8 mouse cellular contexts compared by ENCODE assay signal in genomic region chr7:143015755-143016423, GRCm38 (mm10). TPM values are rescaled to one million over a fixed set of nuclear protein-coding genes. Genes with fewer than 3 reads are reported as not detected.
A peak's percentile ranks its signal among the peaks of the same experiment; 100 is the strongest.
DNase-seq lines count a peak whose midpoint lies in the region; ATAC-seq and TF ChIP-seq lines count a peak whose summit lies in the region.

No protein-coding gene starts in this region.

- intact Hi-C loops in heart, postnatal 25 days (cut with DNase I), result no loop called here

- no peak overlapping the region for H3K4me2 ChIP-seq in midbrain, embryonic 11.5 days
- peak overlapping the region; percentile 41 for H3K4me2 ChIP-seq in lung, embryonic 14.5 days

- peak; percentile 28 for DNase-seq in midbrain, embryonic 11.5 days (ENCODE audit: low spot score, missing footprints)
- no peak for DNase-seq in midbrain, embryonic 10.5 days (ENCODE audit: low spot score)
- peak; percentile 80 for DNase-seq in heart, postnatal 25 days (ENCODE audit: low spot score)
- peak; percentile 79 for DNase-seq in layer of hippocampus, adult 11-12 months (ENCODE audit: low spot score)
- DNase-seq in lung, embryonic 14.5 days, result peak; percentile 93
- peak; percentile 73 to 74 for DNase-seq in right cerebral cortex, postnatal 10 days (ENCODE audit: low spot score in 2 of 2)

- no peaks in the 10 kb centered on the region for H3K27me3 ChIP-seq in midbrain, embryonic 11.5 days (ENCODE audit: control insufficient read depth, insufficient read depth, low read length)
- H3K27me3 ChIP-seq in midbrain, embryonic 10.5 days (ENCODE audit: low read depth, poor library complexity, severe bottlenecking), result no peaks in the 10 kb centered on the region; the same call in 1 of the 2 replicates
- no peaks in the 10 kb centered on the region for H3K27me3 ChIP-seq in lung, embryonic 14.5 days (ENCODE audit: insufficient read depth, low read length)

- no peaks in the 10 kb centered on the region for H3K36me3 ChIP-seq in midbrain, embryonic 11.5 days (ENCODE audit: control insufficient read depth, insufficient read depth, low read length)
- no peaks in the 10 kb centered on the region for H3K36me3 ChIP-seq in midbrain, embryonic 10.5 days
- no peaks in the 10 kb centered on the region for H3K36me3 ChIP-seq in lung, embryonic 14.5 days (ENCODE audit: insufficient read depth)

- H3K9ac ChIP-seq in midbrain, embryonic 11.5 days (ENCODE audit: low read length), result no peak overlapping the region
- H3K9ac ChIP-seq in lung, embryonic 14.5 days, result no peak overlapping the region

- H3K4me3 ChIP-seq in midbrain, embryonic 11.5 days (ENCODE audit: low read depth, low read length), result no peak overlapping the region
- no peak overlapping the region for H3K4me3 ChIP-seq in midbrain, embryonic 10.5 days
- H3K4me3 ChIP-seq in embryonic fibroblast, embryonic 13.5 days (ENCODE audit: insufficient read depth, low read length), result no peak overlapping the region
- H3K4me3 ChIP-seq in lung, embryonic 14.5 days (ENCODE audit: low read depth, low read length), result no peak overlapping the region

- TF ChIP-seq CTCF in embryonic fibroblast, embryonic 13.5 days (IDR thresholded peaks at IDR 0.05; ENCODE audit: borderline replicate concordance, insufficient read depth, low read length), result no peak
- no peak for TF ChIP-seq CTCF in lung, embryonic 14.5 days (IDR thresholded peaks at IDR 0.05; ENCODE audit: low read depth)

- no peaks in the 10 kb centered on the region for H3K4me1 ChIP-seq in midbrain, embryonic 11.5 days (ENCODE audit: control insufficient read depth, insufficient read depth, low read length)
- H3K4me1 ChIP-seq in midbrain, embryonic 10.5 days, result peaks cover 20% of the 10 kb centered on the region
- H3K4me1 ChIP-seq in embryonic fibroblast, embryonic 13.5 days (ENCODE audit: control insufficient read depth, insufficient read depth, low read length), result peaks cover 24% of the 10 kb centered on the region
- H3K4me1 ChIP-seq in lung, embryonic 14.5 days (ENCODE audit: insufficient read depth), result peaks cover 37% of the 10 kb centered on the region

- no peaks in the 10 kb centered on the region for H3K9me3 ChIP-seq in midbrain, embryonic 11.5 days (ENCODE audit: control insufficient read depth, low read length)
- no peaks in the 10 kb centered on the region for H3K9me3 ChIP-seq in midbrain, embryonic 10.5 days (replicated peaks)
- no peaks in the 10 kb centered on the region for H3K9me3 ChIP-seq in lung, embryonic 14.5 days (ENCODE audit: low read depth, low read length)

- WGBS in midbrain, embryonic 11.5 days, result 16% methylated on average over 1 of the region's 1 CpGs
- WGBS in midbrain, embryonic 10.5 days, result 0% methylated on average over 1 of the region's 1 CpGs
- 0% methylated on average over 1 of the region's 1 CpGs for WGBS in lung, embryonic 14.5 days

- ATAC-seq in midbrain, embryonic 11.5 days (ENCODE audit: low FRiP score), result no peak
- peak; percentile 87 for ATAC-seq in lung, embryonic 14.5 days (ENCODE audit: insufficient read depth)
- no peak for ATAC-seq in CD4-positive, CD25-positive, alpha-beta regulatory T cell, adult 4 months

- H3K27ac ChIP-seq in midbrain, embryonic 11.5 days (ENCODE audit: low read depth, low read length), result no peak overlapping the region
- no peak overlapping the region for H3K27ac ChIP-seq in midbrain, embryonic 10.5 days (replicated peaks)
- peak overlapping the region; percentile 80 for H3K27ac ChIP-seq in embryonic fibroblast, embryonic 13.5 days (ENCODE audit: insufficient read depth, low read length)
- H3K27ac ChIP-seq in lung, embryonic 14.5 days (ENCODE audit: low read depth), result peak overlapping the region; percentile 91

- no peak for TF ChIP-seq POLR2A in embryonic fibroblast, embryonic 13.5 days (IDR thresholded peaks at IDR 0.05; ENCODE audit: low read depth, low read length)

RNA-seq across cellular contexts. Expression of gene Tspan32, which starts 11.0 kb away (rescaled TPM):
- 5.0 and 6.2 TPM in 2 replicates for polyA plus RNA-seq in midbrain, embryonic 11.5 days (2014; fragmentation: Nextera tagmentation; extraction: Ambion mirVana)
- 4.7 and 6.0 TPM in 2 replicates for polyA plus RNA-seq in midbrain, embryonic 10.5 days (2016; fragmentation: Nextera tagmentation; extraction: Ambion mirVana)
- not detected in 2 replicates for polyA plus RNA-seq in embryonic fibroblast, embryonic 13.5 days (2011; ENCODE audit: insufficient read length, low read depth, missing spikeins)
- 1 to 10 TPM in 1 of 2 experiments, under 1 TPM in 1; 0.34 to 1.5 TPM for total RNA-seq in heart, postnatal 25 days (2021)
- 1.1 and 2.1 TPM in 2 replicates for polyA plus RNA-seq in lung, embryonic 14.5 days (2014; fragmentation: Nextera tagmentation; extraction: Ambion mirVana)
- polyA plus RNA-seq in CD4-positive, CD25-positive, alpha-beta regulatory T cell, adult 4 months (2017; shearing (Covaris generic)), result 100 to 1,000 TPM; 672 to 754 TPM

RNA-seq across cellular contexts. Expression of gene Cd81, which starts 36.6 kb away (rescaled TPM):
- 256 and 276 TPM in 2 replicates for polyA plus RNA-seq in midbrain, embryonic 11.5 days (2014; fragmentation: Nextera tagmentation; extraction: Ambion mirVana)
- 267 and 279 TPM in 2 replicates for polyA plus RNA-seq in midbrain, embryonic 10.5 days (2016; fragmentation: Nextera tagmentation; extraction: Ambion mirVana)
- 684 and 894 TPM in 2 replicates for polyA plus RNA-seq in embryonic fibroblast, embryonic 13.5 days (2011; ENCODE audit: insufficient read length, low read depth, missing spikeins)
- 100 to 1,000 TPM; 424 to 455 TPM for total RNA-seq in heart, postnatal 25 days (2021)
- polyA plus RNA-seq in lung, embryonic 14.5 days (2014; fragmentation: Nextera tagmentation; extraction: Ambion mirVana), result 654 and 667 TPM in 2 replicates
- 100 to 1,000 TPM; 290 to 354 TPM for polyA plus RNA-seq in CD4-positive, CD25-positive, alpha-beta regulatory T cell, adult 4 months (2017; shearing (Covaris generic))

RNA-seq across cellular contexts. Expression of gene Ascl2, which starts 46.8 kb away (rescaled TPM):
- 0.38 and 0.65 TPM in 2 replicates for polyA plus RNA-seq in midbrain, embryonic 11.5 days (2014; fragmentation: Nextera tagmentation; extraction: Ambion mirVana)
- 0.70 and 1.3 TPM in 2 replicates for polyA plus RNA-seq in midbrain, embryonic 10.5 days (2016; fragmentation: Nextera tagmentation; extraction: Ambion mirVana)
- polyA plus RNA-seq in embryonic fibroblast, embryonic 13.5 days (2011; ENCODE audit: insufficient read length, low read depth, missing spikeins), result not detected in 2 replicates
- total RNA-seq in heart, postnatal 25 days (2021), result not detected
- 2.2 and 3.3 TPM in 2 replicates for polyA plus RNA-seq in lung, embryonic 14.5 days (2014; fragmentation: Nextera tagmentation; extraction: Ambion mirVana)
- polyA plus RNA-seq in CD4-positive, CD25-positive, alpha-beta regulatory T cell, adult 4 months (2017; shearing (Covaris generic)), result 1 to 10 TPM in 1 of 2 experiments, under 1 TPM in 1; 0.66 to 1.7 TPM

RNA-seq across cellular contexts. Expression of gene Tssc4, which starts 53.2 kb away (rescaled TPM):
- 61.1 and 63.8 TPM in 2 replicates for polyA plus RNA-seq in midbrain, embryonic 11.5 days (2014; fragmentation: Nextera tagmentation; extraction: Ambion mirVana)
- polyA plus RNA-seq in midbrain, embryonic 10.5 days (2016; fragmentation: Nextera tagmentation; extraction: Ambion mirVana), result 136 and 142 TPM in 2 replicates
- polyA plus RNA-seq in embryonic fibroblast, embryonic 13.5 days (2011; ENCODE audit: insufficient read length, low read depth, missing spikeins), result 35.9 and 38.8 TPM in 2 replicates
- total RNA-seq in heart, postnatal 25 days (2021), result 10 to 100 TPM; 13.8 to 19.6 TPM
- 65.2 and 75.6 TPM in 2 replicates for polyA plus RNA-seq in lung, embryonic 14.5 days (2014; fragmentation: Nextera tagmentation; extraction: Ambion mirVana)
- 10 to 100 TPM; 34.8 to 52.8 TPM for polyA plus RNA-seq in CD4-positive, CD25-positive, alpha-beta regulatory T cell, adult 4 months (2017; shearing (Covaris generic))

Comparison
In these comparisons a context has a peak if more than half of its experiments do, and no peak if none do; other contexts are left out.
1. H3K27ac ChIP-seq: peak in embryonic fibroblast, embryonic 13.5 days (single experiment) and lung, embryonic 14.5 days (single experiment); none in midbrain, embryonic 11.5 days (single experiment) and midbrain, embryonic 10.5 days (single experiment).
2. RNA of gene Tspan32, which starts 11.0 kb away (polyA plus RNA-seq): 672 to 754 TPM in CD4-positive, CD25-positive, alpha-beta regulatory T cell, adult 4 months; 4.7 to 6.0 TPM in midbrain, embryonic 10.5 days, 5.0 to 6.2 TPM in midbrain, embryonic 11.5 days, 1.1 to 2.1 TPM in lung, embryonic 14.5 days and not detected in embryonic fibroblast, embryonic 13.5 days; every median in the first group is over 10 times any median in the second.